Mouse (Mus musculus) MEL (cell line): ENCODE measurements around the gene Spag17. TPM values are rescaled to one million over a fixed set of nuclear protein-coding genes. Genes with fewer than 3 reads are reported as not detected.
"Not testable (repeated sequence)": the region's sequence is repeated elsewhere in the genome, so short reads cannot be mapped to it uniquely, and the experiment has no call there.

ENCODE experiments used
- DNase-seq: peaks from one replicate; pipeline ENCODE4 v3.0.0; 2011; ENCODE audit warnings: low read depth, low spot score
- H3K27ac ChIP-seq: 2 replicates; pipeline ENCODE4 v1.5.1; 2012; ENCODE audit warnings: low read depth, mild to moderate bottlenecking, control low read depth, low read length, moderate library complexity; ENCODE audit not compliant: control insufficient read depth
- H3K27me3 ChIP-seq, 2 experiments: fragments of 150-350 bp in 1 of 2; sonication (generic) in 1 of 2; 2 replicates each; pipeline ENCODE4 v1.6.1; 2012; ENCODE audit warnings: low read length in 2 of 2, mild to moderate bottlenecking in 2 of 2, improper control_type of control experiment in 1 of 2, moderate library complexity in 1 of 2; ENCODE audit not compliant: insufficient read depth in 2 of 2, control insufficient read depth in 1 of 2
- H3K36me3 ChIP-seq, 2 experiments: 2 replicates each; pipeline ENCODE4 v1.6.1; 2012 to 2014; ENCODE audit warnings: low read length in 2 of 2, improper control_type of control experiment in 1 of 2, inconsistent platforms in 1 of 2, mild to moderate bottlenecking in 1 of 2; ENCODE audit not compliant: insufficient read depth in 2 of 2, control insufficient read depth in 1 of 2
- H3K4me1 ChIP-seq, 2 experiments: fragments of 150-350 bp in 1 of 2; sonication (generic) in 1 of 2; 2 replicates each; pipeline ENCODE4 v1.6.1; 2012; ENCODE audit warnings: low read length in 2 of 2, improper control_type of control experiment in 1 of 2, mild to moderate bottlenecking in 1 of 2; ENCODE audit not compliant: insufficient read depth in 2 of 2, control insufficient read depth in 1 of 2
- H3K4me3 ChIP-seq, 2 experiments: fragments of 150-350 bp in 1 of 2; sonication (generic) in 1 of 2; 2 replicates each; pipeline ENCODE4 v1.5.1; 2012; ENCODE audit warnings: low read depth in 2 of 2, low read length in 2 of 2, mild to moderate bottlenecking in 2 of 2, moderate library complexity in 2 of 2, control low read depth in 1 of 2, improper control_type of control experiment in 1 of 2; ENCODE audit not compliant: control insufficient read depth in 1 of 2, insufficient read depth in 1 of 2
- H3K79me2 ChIP-seq: 2 replicates; pipeline ENCODE4 v1.6.1; 2012; ENCODE audit warnings: mild to moderate bottlenecking, low read length, moderate library complexity; ENCODE audit not compliant: control insufficient read depth, poor library complexity, insufficient read depth
- H3K9ac ChIP-seq: 2 replicates; pipeline ENCODE4 v1.6.1; 2012; ENCODE audit warnings: low read depth, mild to moderate bottlenecking, control low read depth, low read length, moderate library complexity; ENCODE audit not compliant: control insufficient read depth, poor library complexity, severe bottlenecking
- H3K9me3 ChIP-seq: fragments of 150-350 bp; sonication (generic); replicated peaks from 2 replicates; pipeline ENCODE4 v1.6.1; 2012; ENCODE audit warnings: mild to moderate bottlenecking, low read length, improper control_type of control experiment, moderate library complexity; ENCODE audit not compliant: insufficient read depth
- BHLHE40 ChIP-seq: IDR thresholded peaks from 2 replicates; pipeline ENCODE4 v1.6.1; 2012; ENCODE audit warnings: low read depth, mild to moderate bottlenecking, inconsistent platforms, low read length, improper control_type of control experiment, borderline replicate concordance
- CHD2 ChIP-seq: IDR thresholded peaks from 2 replicates; pipeline ENCODE4 v1.6.1; 2011; ENCODE audit warnings: low read length, improper control_type of control experiment
- CTCF ChIP-seq, 3 experiments: IDR thresholded peaks in 2 of 3; conservative IDR thresholded peaks in 1 of 3; 2 replicates each; pipeline ENCODE4 v1.5.1; 2011 to 2012; ENCODE audit warnings: low read length in 3 of 3, low read depth in 2 of 3, mild to moderate bottlenecking in 2 of 3, improper control_type of control experiment in 1 of 3, inconsistent platforms in 1 of 3, mixed read lengths in 1 of 3, moderate library complexity in 1 of 3; ENCODE audit not compliant: control insufficient read depth in 1 of 3, insufficient read depth in 1 of 3, poor library complexity in 1 of 3, severe bottlenecking in 1 of 3
- EP300 ChIP-seq, 2 experiments: IDR thresholded peaks; 2 replicates each; pipeline ENCODE4 v1.6.1; 2011; ENCODE audit warnings: improper control_type of control experiment in 2 of 2, low read length in 2 of 2, low read depth in 1 of 2, mild to moderate bottlenecking in 1 of 2
- MAZ ChIP-seq: IDR thresholded peaks from 2 replicates; pipeline ENCODE4 v1.6.1; 2012; ENCODE audit warnings: low read depth, mild to moderate bottlenecking, inconsistent platforms, low read length, improper control_type of control experiment
- MXI1 ChIP-seq: IDR thresholded peaks from 2 replicates; pipeline ENCODE4 v1.6.1; 2011; ENCODE audit warnings: mild to moderate bottlenecking, low read depth, low read length, improper control_type of control experiment
- MYB ChIP-seq: IDR thresholded peaks from 2 replicates; pipeline ENCODE4 v1.6.1; 2011; ENCODE audit warnings: mild to moderate bottlenecking, low read depth, low read length, improper control_type of control experiment
- NELFE ChIP-seq: IDR thresholded peaks from 2 replicates; pipeline ENCODE4 v1.6.1; 2011; ENCODE audit warnings: low read depth, low read length, improper control_type of control experiment
- NRF1 ChIP-seq: IDR thresholded peaks from 2 replicates; pipeline ENCODE4 v1.6.1; 2014; ENCODE audit warnings: low read depth, mild to moderate bottlenecking, inconsistent platforms, low read length, improper control_type of control experiment, moderate library complexity; ENCODE audit not compliant: poor library complexity, insufficient read depth, severe bottlenecking
- RCOR1 ChIP-seq: IDR thresholded peaks from 2 replicates; pipeline ENCODE4 v1.6.1; 2012; ENCODE audit warnings: low read depth, mild to moderate bottlenecking, inconsistent platforms, low read length, improper control_type of control experiment
- SIN3A ChIP-seq: IDR thresholded peaks from 2 replicates; pipeline ENCODE4 v1.6.1; 2012; ENCODE audit warnings: low read length, improper control_type of control experiment, inconsistent platforms
- SMC3 ChIP-seq: IDR thresholded peaks from 2 replicates; pipeline ENCODE4 v1.6.1; 2011; ENCODE audit warnings: low read depth, low read length, improper control_type of control experiment
- TCF12 ChIP-seq: IDR thresholded peaks from 2 replicates; pipeline ENCODE4 v1.6.1; 2014; ENCODE audit warnings: low read depth, mild to moderate bottlenecking, inconsistent platforms, low read length, improper control_type of control experiment, moderate library complexity
- UBTF ChIP-seq: IDR thresholded peaks from 2 replicates; pipeline ENCODE4 v1.6.1; 2012; ENCODE audit warnings: low read depth, mild to moderate bottlenecking, inconsistent platforms, low read length, improper control_type of control experiment, moderate library complexity, borderline replicate concordance; ENCODE audit not compliant: insufficient read depth
- ZKSCAN1 ChIP-seq: IDR thresholded peaks from 2 replicates; pipeline ENCODE4 v1.6.1; 2012; ENCODE audit warnings: low read depth, mild to moderate bottlenecking, inconsistent platforms, low read length, improper control_type of control experiment, moderate library complexity
- ZMIZ1 ChIP-seq: IDR thresholded peaks from 2 replicates; pipeline ENCODE4 v1.6.1; 2012; ENCODE audit warnings: low read depth, mild to moderate bottlenecking, inconsistent platforms, low read length, improper control_type of control experiment, moderate library complexity
- ZNF384 ChIP-seq: IDR thresholded peaks from 2 replicates; pipeline ENCODE4 v1.6.1; 2012; ENCODE audit warnings: low read depth, mild to moderate bottlenecking, inconsistent platforms, low read length, improper control_type of control experiment
- polyA plus RNA-seq, 2 experiments: library from polyadenylated mRNA; stranded (reverse) in 1 of 2; unstranded in 1 of 2; fragments of >175 nt in 1 of 2; fragments of >200 nt in 1 of 2; gene quantifications; 2 replicates each; pipeline versions ENCODE4 v1.2.1 to v1.2.4; 2012; ENCODE audit warnings: low replicate concordance in 2 of 2, low read depth in 1 of 2; ENCODE audit not compliant: insufficient read length in 2 of 2, insufficient read depth in 1 of 2, missing spikeins in 1 of 2
- total RNA-seq: library from RNA; depleted of rRNA; stranded (reverse); fragments of 300-350 nt; gene quantifications from 2 replicates; pipeline ENCODE4 v1.2.3, GENCODE M21; 2012

Gene Spag17
- total and polyA plus RNA-seq, 3 experiments = 0.04 TPM; not detected in 2

DNA sequence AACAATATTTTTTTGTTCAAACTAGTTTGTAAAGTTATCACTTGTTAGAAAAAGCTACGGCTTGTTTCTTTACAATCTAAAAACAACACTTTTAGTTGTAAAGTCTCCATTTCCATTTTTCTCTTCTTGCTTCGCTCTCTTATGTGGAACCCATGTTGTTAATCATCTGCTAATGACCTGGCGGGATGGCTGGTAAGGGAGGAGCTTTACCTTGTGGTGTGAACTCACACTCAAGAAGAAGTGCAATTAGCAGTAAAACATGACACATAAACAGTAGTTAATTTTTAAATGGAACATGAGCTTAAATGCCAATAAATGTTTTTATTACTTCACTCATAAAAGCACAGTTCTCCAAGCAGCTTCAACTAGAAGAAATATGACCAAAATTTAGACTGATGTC lies 3.7 kb upstream of the Spag17 start:
- Histone ChIP-seq H3K36me3 (no peaks in the 10 kb centered on the region), H3K9me3 (no peaks in the 10 kb centered on the region), H3K9ac (no peak overlapping the region), H3K27ac (no peak overlapping the region), H3K79me2 (no peaks in the 10 kb centered on the region), H3K4me3 (no peak overlapping the region), H3K27me3 (no peaks in the 10 kb centered on the region), H3K4me1 (no peaks in the 10 kb centered on the region)
- DNase-seq = no peak
- no peak for TF ChIP-seq MXI1
- no peak for TF ChIP-seq SIN3A

- Histone ChIP-seq H3K4me1 (no peaks in the 10 kb centered on the region), H3K4me3 (no peak overlapping the region), H3K79me2 (no peaks in the 10 kb centered on the region), H3K9ac (no peak overlapping the region), H3K9me3 (no peaks in the 10 kb centered on the region), H3K27ac (no peak overlapping the region), H3K27me3 (no peaks in the 10 kb centered on the region), H3K36me3 (no peaks in the 10 kb centered on the region)
- TF ChIP-seq ZMIZ1 (no peak), CTCF (IDR thresholded peaks at IDR 0.05 in 2 of 3, conservative IDR thresholded peaks at IDR 0.05 in 1 of 3; ENCODE audit: control insufficient read depth in 1 of 3, insufficient read depth in 1 of 3, low read depth in 2 of 3, low read length in 3 of 3, poor library complexity in 1 of 3, severe bottlenecking in 1 of 3) (no peak), TCF12 (no peak), RCOR1 (no peak), UBTF (no peak), NRF1 (no peak), SMC3 (no peak), SIN3A (no peak), NELFE (no peak), CHD2 (no peak), MYB (no peak), ZKSCAN1 (no peak), MAZ (no peak), BHLHE40 (no peak), MXI1 (no peak), ZNF384 (no peak), EP300 (IDR thresholded peaks at IDR 0.05; ENCODE audit: low read depth in 1 of 2, low read length in 2 of 2) (no peak)
- DNase-seq = no peak
Observed at GRCm38 (mm10) chr3:99883988-99884564, 1.1 kb upstream of the Spag17 start.

- H3K27me3 ChIP-seq, DNase-seq, H3K36me3 ChIP-seq, H3K27ac ChIP-seq, H3K79me2 ChIP-seq, H3K4me3 ChIP-seq, H3K9me3 ChIP-seq, H3K9ac ChIP-seq, H3K4me1 ChIP-seq: not testable (repeated sequence)
Observed at GRCm38 (mm10) chr3:99894741-99895140, 9.5 kb downstream of the Spag17 start.
